ENCODE assay signal across 8 mouse cellular contexts in the genomic region with DNA sequence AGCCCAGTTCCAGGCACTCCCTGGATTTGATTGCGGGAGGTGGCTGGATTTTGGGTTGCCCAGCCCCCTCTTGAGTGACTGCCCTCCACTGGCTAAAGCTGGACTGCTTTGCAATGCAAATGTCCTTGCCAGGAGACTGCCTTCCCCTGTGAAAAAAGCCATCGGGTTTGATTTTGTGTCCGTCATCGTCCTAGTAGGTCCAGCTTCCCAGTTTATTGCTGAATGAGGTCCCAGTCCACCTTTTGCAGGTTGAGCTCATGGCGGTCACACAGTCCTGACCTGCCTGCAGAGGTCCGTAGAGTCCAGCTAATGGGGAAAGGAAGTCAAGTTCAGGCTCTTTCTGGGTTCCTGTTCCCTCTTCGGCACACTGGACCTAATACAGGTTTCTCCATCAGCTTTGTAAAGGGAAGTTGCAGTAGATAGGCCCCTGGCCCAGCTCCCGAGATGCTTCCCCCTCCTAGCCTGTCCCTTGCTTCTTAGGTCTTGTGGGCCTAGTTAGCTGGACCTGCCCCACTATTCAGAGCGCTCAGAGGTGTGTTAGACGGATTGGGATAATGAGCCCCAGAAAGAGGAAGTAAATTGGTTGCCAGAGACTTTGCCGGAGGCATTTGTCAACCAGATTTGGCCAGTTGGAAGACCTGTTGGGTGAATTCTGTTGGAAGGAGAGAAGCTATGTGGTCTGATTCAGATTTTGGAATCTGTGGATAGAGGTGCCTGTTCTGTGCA. TPM values are rescaled to one million over a fixed set of nuclear protein-coding genes. Genes with fewer than 3 reads are reported as not detected.
A peak's percentile ranks its signal among the peaks of the same experiment; 100 is the strongest.
DNase-seq lines count a peak whose midpoint lies in the region; ATAC-seq and TF ChIP-seq lines count a peak whose summit lies in the region.

No protein-coding gene starts in this region.

- peak; percentile 62 for DNase-seq in heart, postnatal 4 days
- DNase-seq in layer of hippocampus, adult 2 months (ENCODE audit: low spot score in 2 of 2), result no peak
- peak; percentile 25 for DNase-seq in ovary, postnatal 10 days (ENCODE audit: low spot score)
- no peak for DNase-seq in thymus, postnatal 10 days (ENCODE audit: low spot score in 2 of 2)

- peaks cover 9% of the 10 kb centered on the region for H3K4me1 ChIP-seq in ES-Bruce4 (ENCODE audit: control insufficient read depth, insufficient read depth, low read length)
- H3K4me1 ChIP-seq in bone marrow macrophage, adult 2 months (ENCODE audit: control insufficient read depth, insufficient read depth, low read length), result peaks cover 22% of the 10 kb centered on the region
- peaks cover 46% of the 10 kb centered on the region for H3K4me1 ChIP-seq in forebrain, embryonic 16.5 days (replicated peaks; ENCODE audit: control insufficient read depth, insufficient read depth, low read length)
- H3K4me1 ChIP-seq in lung, embryonic 16.5 days (replicated peaks; ENCODE audit: control insufficient read depth, insufficient read depth, low read length), result peaks cover 67% of the 10 kb centered on the region

- no peak for TF ChIP-seq POLR2A in ES-Bruce4 (IDR thresholded peaks at IDR 0.05; ENCODE audit: insufficient read depth, low read length)
- no peak for TF ChIP-seq POLR2A in bone marrow macrophage, adult 2 months (IDR thresholded peaks at IDR 0.05; ENCODE audit: borderline replicate concordance, low read depth, low read length)

- TF ChIP-seq EP300 in ES-Bruce4 (IDR thresholded peaks at IDR 0.05; ENCODE audit: insufficient read depth, low read depth, low read length), result 0 out of 2 replicates have a peak, but pooled peaks have one; percentile 56

- no peaks in the 10 kb centered on the region for H3K9me3 ChIP-seq in ES-Bruce4 (replicated peaks; ENCODE audit: control insufficient read depth, insufficient read depth, low read length, poor library complexity, severe bottlenecking)
- H3K9me3 ChIP-seq in forebrain, embryonic 16.5 days (ENCODE audit: control insufficient read depth, low read length), result no peaks in the 10 kb centered on the region
- no peaks in the 10 kb centered on the region for H3K9me3 ChIP-seq in lung, embryonic 16.5 days (ENCODE audit: control insufficient read depth, low read length)

- no peaks in the 10 kb centered on the region for H3K36me3 ChIP-seq in ES-Bruce4 (ENCODE audit: control insufficient read depth, insufficient read depth, low read length, poor library complexity, severe bottlenecking)
- no peaks in the 10 kb centered on the region for H3K36me3 ChIP-seq in forebrain, embryonic 16.5 days (ENCODE audit: control insufficient read depth, insufficient read depth)
- H3K36me3 ChIP-seq in lung, embryonic 16.5 days (ENCODE audit: control insufficient read depth, insufficient read depth, low read length), result no peaks in the 10 kb centered on the region

- TF ChIP-seq CTCF in ES-Bruce4 (IDR thresholded peaks at IDR 0.05; ENCODE audit: low read depth, low read length), result no peak
- peak; percentile 60 for TF ChIP-seq CTCF in bone marrow macrophage, adult 2 months (IDR thresholded peaks at IDR 0.05; ENCODE audit: low read depth, low read length)
- peak; percentile 52 for TF ChIP-seq CTCF in layer of hippocampus, adult 2 months (conservative IDR thresholded peaks at IDR 0.05)

- WGBS in forebrain, embryonic 16.5 days, result 3% methylated on average over 11 of the region's 11 CpGs
- WGBS in lung, embryonic 16.5 days, result 3% methylated on average over 11 of the region's 11 CpGs

- H3K4me3 ChIP-seq in ES-Bruce4 (ENCODE audit: low read depth, low read length), result peak overlapping the region; percentile 74
- H3K4me3 ChIP-seq in bone marrow macrophage, adult 2 months (ENCODE audit: insufficient read depth, low read length), result peak overlapping the region; percentile 89
- H3K4me3 ChIP-seq in forebrain, embryonic 16.5 days (replicated peaks; ENCODE audit: low read length), result peak overlapping the region; percentile 87
- H3K4me3 ChIP-seq in layer of hippocampus, adult 2 months, result peak overlapping the region; percentile 98
- H3K4me3 ChIP-seq in lung, embryonic 16.5 days (ENCODE audit: low read length), result peak overlapping the region; percentile 87

- no peaks in the 10 kb centered on the region for H3K27me3 ChIP-seq in ES-Bruce4 (ENCODE audit: control insufficient read depth, insufficient read depth, low read length, poor library complexity, severe bottlenecking)
- no peaks in the 10 kb centered on the region for H3K27me3 ChIP-seq in forebrain, embryonic 16.5 days (replicated peaks; ENCODE audit: control insufficient read depth, insufficient read depth, low read length)
- no peaks in the 10 kb centered on the region for H3K27me3 ChIP-seq in lung, embryonic 16.5 days (ENCODE audit: control insufficient read depth, insufficient read depth, low read depth, low read length)

- 0 out of 2 replicates have a peak overlapping the region, but pooled peaks have one; percentile 9 for H3K9ac ChIP-seq in ES-Bruce4 (ENCODE audit: low read depth, poor library complexity, severe bottlenecking)
- H3K9ac ChIP-seq in forebrain, embryonic 16.5 days (replicated peaks; ENCODE audit: low read depth, low read length), result peak overlapping the region; percentile 90
- H3K9ac ChIP-seq in lung, embryonic 16.5 days (ENCODE audit: low read length), result peak overlapping the region; percentile 92

- no peak for ATAC-seq in forebrain, embryonic 16.5 days
- ATAC-seq in lung, embryonic 16.5 days (ENCODE audit: low read depth), result no peak

- peak overlapping the region; percentile 79 for H3K4me2 ChIP-seq in forebrain, embryonic 16.5 days (ENCODE audit: low read length)
- H3K4me2 ChIP-seq in lung, embryonic 16.5 days (ENCODE audit: low read depth, low read length), result peak overlapping the region; percentile 87

- H3K27ac ChIP-seq in ES-Bruce4 (ENCODE audit: insufficient read depth, low read length), result no peak overlapping the region
- H3K27ac ChIP-seq in bone marrow macrophage, adult 2 months (ENCODE audit: insufficient read depth, low read depth, low read length), result no peak overlapping the region
- H3K27ac ChIP-seq in forebrain, embryonic 16.5 days (ENCODE audit: low read length), result no peak overlapping the region; the same call in 1 of the 2 replicates
- peak overlapping the region; percentile 93 for H3K27ac ChIP-seq in layer of hippocampus, adult 2 months
- peak overlapping the region; percentile 98 for H3K27ac ChIP-seq in lung, embryonic 16.5 days (ENCODE audit: low read length)

RNA-seq across cellular contexts. Expression of gene Fam102a, which starts 1.7 kb away (rescaled TPM):
- polyA plus RNA-seq in ES-Bruce4 (2011; ENCODE audit: insufficient read depth, insufficient read length, low read depth, missing spikeins), result 12.2 and 16.5 TPM in 2 replicates
- 4.7 and 5.3 TPM in 2 replicates for polyA plus RNA-seq in bone marrow macrophage, adult 2 months (2012; ENCODE audit: insufficient read depth, insufficient read length, missing spikeins)
- 4.7 and 5.6 TPM in 2 replicates for polyA plus RNA-seq in forebrain, embryonic 16.5 days (2015; fragmentation: Nextera tagmentation; extraction: Ambion mirVana)
- total RNA-seq in heart, postnatal 4 days (2021), result 10 to 100 TPM in 1 of 2 experiments, 1 to 10 TPM in 1; 9.9 to 11.0 TPM
- total RNA-seq in layer of hippocampus, adult 2 months (2021), result 10 to 100 TPM; 77.1 TPM
- polyA plus RNA-seq in lung, embryonic 16.5 days (2015; fragmentation: Nextera tagmentation; extraction: Ambion mirVana), result 11.9 and 12.7 TPM in 2 replicates

RNA-seq across cellular contexts. Expression of gene Dpm2, which starts 33.9 kb away (rescaled TPM):
- polyA plus RNA-seq in ES-Bruce4 (2011; ENCODE audit: insufficient read depth, insufficient read length, low read depth, missing spikeins), result 35.1 and 41.7 TPM in 2 replicates
- 55.6 and 68.0 TPM in 2 replicates for polyA plus RNA-seq in bone marrow macrophage, adult 2 months (2012; ENCODE audit: insufficient read depth, insufficient read length, missing spikeins)
- polyA plus RNA-seq in forebrain, embryonic 16.5 days (2015; fragmentation: Nextera tagmentation; extraction: Ambion mirVana), result 136 and 141 TPM in 2 replicates
- 10 to 100 TPM; 32.5 to 34.4 TPM for total RNA-seq in heart, postnatal 4 days (2021)
- 10 to 100 TPM; 77.6 to 84.0 TPM for total RNA-seq in layer of hippocampus, adult 2 months (2021)
- polyA plus RNA-seq in lung, embryonic 16.5 days (2015; fragmentation: Nextera tagmentation; extraction: Ambion mirVana), result 106 and 109 TPM in 2 replicates

RNA-seq across cellular contexts. Expression of gene Pip5kl1, which starts 37.8 kb away (rescaled TPM):
- polyA plus RNA-seq in ES-Bruce4 (2011; ENCODE audit: insufficient read depth, insufficient read length, low read depth, missing spikeins), result 1.8 and 4.1 TPM in 2 replicates
- polyA plus RNA-seq in bone marrow macrophage, adult 2 months (2012; ENCODE audit: insufficient read depth, insufficient read length, missing spikeins), result not detected in 2 replicates
- polyA plus RNA-seq in forebrain, embryonic 16.5 days (2015; fragmentation: Nextera tagmentation; extraction: Ambion mirVana), result 3.9 and 6.8 TPM in 2 replicates
- under 1 TPM in 1 of 2 experiments, not detected in 1; 0.26 TPM for total RNA-seq in heart, postnatal 4 days (2021)
- total RNA-seq in layer of hippocampus, adult 2 months (2021), result 1 to 10 TPM; 4.4 to 5.0 TPM
- polyA plus RNA-seq in lung, embryonic 16.5 days (2015; fragmentation: Nextera tagmentation; extraction: Ambion mirVana), result 0.15 and 0.34 TPM in 2 replicates

RNA-seq across cellular contexts. Expression of gene 9430097D07Rik, which starts 38.7 kb away (rescaled TPM):
- polyA plus RNA-seq in ES-Bruce4 (2011; ENCODE audit: insufficient read depth, insufficient read length, low read depth, missing spikeins), result 0.44 TPM in 1 of 2 replicates, not detected in the other
- polyA plus RNA-seq in bone marrow macrophage, adult 2 months (2012; ENCODE audit: insufficient read depth, insufficient read length, missing spikeins), result not detected in 2 replicates
- 0.42 and 0.60 TPM in 2 replicates for polyA plus RNA-seq in forebrain, embryonic 16.5 days (2015; fragmentation: Nextera tagmentation; extraction: Ambion mirVana)
- total RNA-seq in heart, postnatal 4 days (2021), result not detected
- under 1 TPM in 1 of 2 experiments, not detected in 1; 0.71 TPM for total RNA-seq in layer of hippocampus, adult 2 months (2021)
- polyA plus RNA-seq in lung, embryonic 16.5 days (2015; fragmentation: Nextera tagmentation; extraction: Ambion mirVana), result not detected in 2 replicates

RNA-seq across cellular contexts. Expression of gene St6galnac4, which starts 50.1 kb away (rescaled TPM):
- polyA plus RNA-seq in ES-Bruce4 (2011; ENCODE audit: insufficient read depth, insufficient read length, low read depth, missing spikeins), result 9.4 and 9.7 TPM in 2 replicates
- polyA plus RNA-seq in bone marrow macrophage, adult 2 months (2012; ENCODE audit: insufficient read depth, insufficient read length, missing spikeins), result 22.0 and 26.9 TPM in 2 replicates
- polyA plus RNA-seq in forebrain, embryonic 16.5 days (2015; fragmentation: Nextera tagmentation; extraction: Ambion mirVana), result 27.4 and 29.6 TPM in 2 replicates
- total RNA-seq in heart, postnatal 4 days (2021), result 10 to 100 TPM; 31.6 to 38.6 TPM
- total RNA-seq in layer of hippocampus, adult 2 months (2021), result 10 to 100 TPM; 36.4 to 40.0 TPM
- 26.0 and 28.1 TPM in 2 replicates for polyA plus RNA-seq in lung, embryonic 16.5 days (2015; fragmentation: Nextera tagmentation; extraction: Ambion mirVana)

Comparison
In these comparisons a context has a peak if more than half of its experiments do, and no peak if none do; other contexts are left out.
1. H3K27ac ChIP-seq: peak in layer of hippocampus, adult 2 months (single experiment) and lung, embryonic 16.5 days (single experiment); none in ES-Bruce4 (single experiment), bone marrow macrophage, adult 2 months (single experiment) and forebrain, embryonic 16.5 days (single experiment).
2. H3K9ac ChIP-seq: peak in every context shown above with its lines; median percentile 92 in lung, embryonic 16.5 days; 90 in forebrain, embryonic 16.5 days; 9 in ES-Bruce4.
3. DNase-seq: peak in heart, postnatal 4 days (single experiment) and ovary, postnatal 10 days (single experiment); none in layer of hippocampus, adult 2 months (0 of 2) and thymus, postnatal 10 days (0 of 2).
4. Peak in every context shown above with its lines, with median percentiles within 50 percentile points of each other: H3K4me3 ChIP-seq.